Mouse (Mus musculus) stomach, postnatal 0 days (tissue): ENCODE results near the gene Serpinb11.

ENCODE experiments used
- CTCF ChIP-seq: IDR thresholded peaks from 2 replicates; pipeline ENCODE4 v1.5.1; 2016; ENCODE audit warnings: antibody characterized with exemption, low read depth, mild to moderate bottlenecking, moderate library complexity
- EP300 ChIP-seq: optimal IDR thresholded peaks from 2 replicates; pipeline ENCODE3; 2016; ENCODE audit warnings: antibody characterized with exemption

DNA sequence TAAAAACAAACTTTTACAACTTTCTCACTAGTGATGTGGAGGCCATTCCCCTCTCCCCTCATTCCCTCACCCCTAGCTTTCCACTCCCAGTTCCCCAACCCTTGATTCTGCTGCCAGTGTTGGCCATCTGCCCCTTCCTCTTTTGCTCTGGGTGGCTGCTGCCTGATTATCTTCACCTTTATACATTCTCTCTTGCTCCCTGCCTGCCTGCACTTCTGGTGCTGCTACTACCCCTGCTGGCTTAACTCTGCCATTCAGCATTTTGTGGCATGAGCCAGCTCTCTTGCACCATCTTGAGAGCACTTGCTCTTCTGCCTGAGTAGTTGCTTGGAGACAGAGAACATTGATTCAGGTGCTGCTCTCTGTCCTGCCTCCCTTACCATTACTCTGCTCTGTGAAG is 15.0 kb upstream of the Serpinb11 start:
- TF ChIP-seq EP300 (no peak), CTCF (peak; percentile 51)
